Mouse (Mus musculus) ES-E14 (cell line): ENCODE results near the gene Itgb4.

Experiments
- MAFK ChIP-seq: IDR thresholded peaks from 2 replicates; pipeline ENCODE4 v1.6.1; 2014; ENCODE audit warnings: mild to moderate bottlenecking, low read depth, low read length, inconsistent platforms; ENCODE audit not compliant: insufficient read depth
- ZNF384 ChIP-seq: IDR thresholded peaks from 2 replicates; pipeline ENCODE4 v1.6.1; 2012; ENCODE audit warnings: low read depth, low read length, inconsistent platforms

GRCm38 (mm10) chr11:116050196-116050595 lies 75.7 kb downstream of the Itgb4 start:
- TF ChIP-seq MAFK (no peak), ZNF384 (no peak)
